Mouse (Mus musculus): ENCODE data around the gene Lrrc1. TPM values are rescaled to one million over a fixed set of nuclear protein-coding genes. Genes with fewer than 3 reads are reported as not detected.

The Lrrc1 gene
- total RNA-seq, 2 experiments from 2014 or later, result 5.3 to 8.3 TPM

DNA sequence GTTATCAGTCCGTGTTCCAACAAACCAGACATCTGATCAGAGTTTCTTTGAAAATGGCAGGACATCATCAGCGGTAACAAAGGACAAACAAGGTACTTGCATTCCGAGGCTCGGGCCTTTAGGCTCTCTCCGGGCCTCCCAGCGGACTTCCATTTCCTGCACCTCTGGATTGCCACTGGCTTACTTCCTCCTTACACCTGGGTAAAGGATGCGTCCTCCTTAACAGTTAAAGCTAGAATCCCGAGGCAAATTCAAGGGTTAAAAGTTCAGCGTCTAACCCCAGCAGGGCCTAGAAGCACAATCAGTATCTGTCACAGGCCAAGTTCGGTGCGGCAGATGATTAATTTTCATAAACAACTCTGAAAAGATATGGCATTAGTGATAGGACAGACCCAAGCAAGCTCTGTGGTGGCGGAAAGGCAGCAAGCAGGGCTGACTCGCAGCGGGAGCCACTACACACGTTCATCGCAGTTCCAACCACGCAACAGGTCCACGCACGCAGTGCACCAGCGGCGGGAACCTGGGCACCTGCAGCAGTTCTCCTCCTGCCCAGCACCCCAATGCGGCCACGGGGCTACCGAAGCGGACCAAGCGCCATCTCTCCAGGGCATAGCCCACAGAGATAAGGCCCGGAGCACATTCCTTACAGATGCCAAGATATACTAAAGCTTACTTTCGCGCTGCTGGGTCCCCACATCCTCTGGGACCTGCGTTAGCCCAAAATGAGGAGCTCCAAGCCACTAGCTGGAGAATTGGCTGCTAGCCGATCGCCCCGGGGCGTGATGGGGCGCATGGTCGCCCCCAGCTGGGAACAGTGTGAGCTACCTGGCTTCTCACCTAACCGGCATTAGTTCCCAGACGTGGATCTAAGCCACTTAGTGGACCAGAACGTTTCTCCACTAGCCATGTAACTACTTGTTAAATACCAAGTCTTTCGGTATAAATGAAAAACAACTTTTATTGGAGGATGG is 1.0 kb downstream of the Lrrc1 start:
- peak; percentile 20 to 23 for DNase-seq (ENCODE audit: low spot score in 2 of 2)

- no peak for DNase-seq (ENCODE audit: low spot score in 2 of 2)
These were observed 3.1 kb downstream of the Lrrc1 start for GRCm38 (mm10) chr9:77541556-77541955.

DNA sequence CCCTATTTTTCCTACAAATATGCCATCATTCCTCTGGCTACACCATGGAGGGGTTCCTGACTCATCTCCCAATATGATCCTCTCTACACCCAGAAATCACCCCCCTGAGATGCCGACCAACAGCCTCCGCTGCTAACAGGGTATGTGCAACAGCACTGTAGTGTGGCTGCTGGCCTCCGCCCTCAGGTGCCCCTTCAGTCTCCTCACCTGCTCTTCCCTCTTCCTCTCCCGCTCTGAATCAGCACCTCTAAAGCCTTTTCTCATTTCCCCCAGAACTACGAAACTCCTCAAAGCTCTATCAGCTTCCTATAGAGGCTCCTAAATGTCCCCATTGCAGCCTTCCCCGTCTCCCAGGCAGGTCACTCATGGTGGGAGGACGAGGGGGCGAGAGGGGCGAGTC is 5.4 kb downstream of the Lrrc1 start:
- no peak for DNase-seq (ENCODE audit: low spot score in 2 of 2)

DNA sequence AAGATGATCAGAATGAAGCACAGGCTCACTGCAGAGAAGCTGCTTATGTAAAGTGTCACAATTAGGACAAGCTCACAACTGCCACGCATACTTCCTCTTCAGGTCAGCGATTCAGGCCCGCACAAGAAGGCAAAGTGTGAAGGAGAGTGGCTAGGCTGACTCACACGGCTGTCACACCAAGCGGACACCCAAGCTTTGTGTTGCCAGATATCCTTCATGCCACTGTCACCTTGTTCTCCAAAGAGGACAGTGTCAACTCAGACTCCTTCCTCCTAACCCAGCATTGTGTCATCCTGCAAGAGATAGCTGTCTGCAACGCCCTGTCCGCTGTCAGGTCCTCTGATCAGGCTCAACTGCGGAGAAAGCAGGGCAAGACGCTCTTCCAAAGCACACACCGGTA is 7.3 kb downstream of the Lrrc1 start:
- no peak for DNase-seq (ENCODE audit: low spot score in 2 of 2)

DNA sequence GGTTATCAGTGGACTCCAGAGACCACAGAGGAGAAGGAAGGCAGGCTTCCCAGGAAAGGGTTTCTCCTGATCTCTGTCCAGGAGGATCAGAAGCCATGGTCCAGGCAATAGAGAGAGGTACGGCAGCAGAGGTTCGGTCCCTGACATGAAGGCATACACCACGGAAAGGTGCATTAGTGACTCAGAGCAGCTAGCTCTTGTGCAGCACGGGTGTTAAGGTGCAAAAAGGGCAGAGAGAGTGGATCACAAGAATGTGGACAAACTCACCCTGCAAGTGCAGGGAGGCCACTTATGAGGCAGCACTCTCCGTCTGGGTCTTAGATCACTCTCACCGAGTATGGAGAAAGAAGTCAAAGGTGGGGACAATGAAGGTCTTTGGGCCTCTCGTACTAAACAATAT is 7.8 kb downstream of the Lrrc1 start:
- no peak for DNase-seq (ENCODE audit: low spot score in 2 of 2)

DNA sequence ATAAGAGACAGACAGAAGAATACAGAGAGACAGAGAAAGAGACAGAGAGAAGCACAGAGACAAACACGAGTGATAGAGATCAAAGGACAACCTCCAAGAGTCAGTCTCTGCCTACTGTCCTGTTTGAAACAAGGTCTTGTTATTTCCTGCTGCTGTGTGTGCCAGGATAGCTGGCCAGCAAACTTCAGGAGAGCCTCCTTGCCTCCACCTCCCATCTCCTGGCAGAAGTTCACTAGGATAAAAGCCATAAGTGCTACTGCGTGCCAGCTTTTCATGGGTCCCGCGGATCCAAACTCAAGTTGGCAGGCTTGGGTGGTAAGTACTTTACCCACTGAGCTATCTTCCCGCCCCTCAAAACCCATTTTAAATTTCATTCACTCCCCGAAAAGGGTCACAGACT is 8.4 kb downstream of the Lrrc1 start:
- no peak for DNase-seq (ENCODE audit: low spot score in 2 of 2)

DNA sequence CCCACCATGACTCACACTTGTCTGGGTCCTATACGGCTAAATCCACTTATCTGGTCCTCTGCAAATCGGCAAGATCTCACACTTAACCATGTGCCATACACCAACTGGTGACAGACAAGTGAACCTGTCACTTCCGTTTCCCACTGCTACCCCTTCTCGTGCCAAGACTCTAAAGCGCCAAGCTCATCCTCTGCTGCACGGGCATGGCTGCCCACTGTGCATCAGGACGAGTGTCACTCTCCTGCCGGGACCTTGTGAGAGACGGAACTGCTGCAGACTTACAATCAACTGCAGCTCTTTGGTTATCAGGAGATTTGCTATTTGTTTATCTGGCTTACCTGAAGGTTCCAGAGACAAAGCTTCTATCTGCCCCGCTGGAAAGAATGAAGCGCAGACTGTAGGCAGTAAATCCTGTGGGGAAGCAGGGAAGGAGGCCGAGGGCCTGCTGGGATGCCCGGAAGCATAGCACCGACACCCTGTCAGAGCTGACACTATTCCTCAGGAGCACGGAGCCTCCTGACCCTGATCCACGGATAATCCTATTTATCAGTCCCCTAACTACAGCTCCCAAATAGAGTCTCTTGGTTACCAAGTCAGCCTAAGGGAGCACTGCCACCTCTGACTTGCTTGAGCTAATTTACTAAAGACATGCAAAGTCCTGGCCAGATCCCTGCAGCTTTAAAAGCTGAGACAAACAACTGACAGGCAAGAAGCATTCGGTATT is 9.5 kb downstream of the Lrrc1 start:
- no peak for DNase-seq (ENCODE audit: low spot score in 2 of 2)

GRCm38 (mm10) chr9:77528379-77529041 is 16.2 kb downstream of the Lrrc1 start:
- DNase-seq (ENCODE audit: low spot score in 2 of 2), result no peak

GRCm38 (mm10) chr9:77527170-77527569 is 17.5 kb downstream of the Lrrc1 start:
- DNase-seq (ENCODE audit: low spot score in 2 of 2), result no peak

- no peak for DNase-seq (ENCODE audit: low spot score in 2 of 2)
These were observed 18.0 kb downstream of the Lrrc1 start for GRCm38 (mm10) chr9:77526715-77527114.

DNA sequence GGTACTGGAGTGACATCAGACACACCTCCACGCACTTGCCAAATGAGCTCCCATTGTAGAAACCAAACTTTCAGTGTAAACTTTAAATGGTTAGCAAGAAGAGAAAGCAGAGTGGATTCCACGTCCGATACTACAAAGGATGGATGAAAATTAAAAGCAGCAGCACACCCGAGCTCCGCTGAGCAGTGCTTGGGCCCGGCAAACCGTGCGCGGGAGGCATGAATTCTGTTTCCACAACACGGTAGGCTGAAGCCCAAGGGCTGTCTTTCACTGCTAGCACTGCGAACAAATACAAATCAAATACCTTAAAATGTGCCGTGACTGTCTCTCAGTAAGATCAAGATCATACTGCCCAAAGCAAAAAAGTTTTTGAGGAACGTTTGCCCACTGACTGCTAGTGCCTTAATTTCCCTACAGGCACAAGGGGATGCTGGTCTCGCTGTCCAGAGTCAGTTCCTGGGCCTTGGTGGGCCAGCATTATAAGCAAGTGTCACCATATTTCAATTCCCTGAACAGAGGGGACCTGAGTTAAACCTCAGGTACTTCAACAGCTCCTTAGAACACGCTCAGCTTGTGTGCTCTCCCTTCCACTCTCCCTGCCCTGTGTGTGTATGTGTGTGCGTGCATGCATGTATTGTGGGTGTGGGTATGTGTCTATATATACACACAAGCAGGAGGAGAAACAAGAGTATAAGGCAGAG is 18.9 kb downstream of the Lrrc1 start:
- peak in 1 of 2 experiments; percentile 21 for DNase-seq (ENCODE audit: low spot score in 2 of 2)

GRCm38 (mm10) chr9:77523793-77524192 is 20.9 kb downstream of the Lrrc1 start:
- no peak for DNase-seq (ENCODE audit: low spot score in 2 of 2)

DNA sequence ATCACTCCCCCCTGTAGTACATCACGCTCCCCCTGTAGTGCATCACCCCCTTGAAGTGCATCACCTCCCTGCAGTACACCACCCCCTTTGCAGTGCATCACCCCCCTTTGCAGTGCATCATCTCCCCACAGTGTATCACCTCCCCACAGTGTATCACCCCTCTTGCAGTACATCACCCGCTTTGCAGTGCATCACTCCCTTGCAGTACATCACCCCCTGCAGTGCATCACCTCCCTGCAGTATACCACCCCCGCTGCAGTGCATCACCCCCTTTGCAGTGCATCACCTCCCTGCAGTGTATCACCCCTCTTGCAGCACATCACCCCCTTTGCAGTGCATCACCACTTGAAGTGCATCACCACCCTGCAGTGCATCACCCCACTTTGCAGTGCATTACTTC is 22.2 kb downstream of the Lrrc1 start:
- DNase-seq (ENCODE audit: low spot score in 2 of 2), result no peak

- DNase-seq (ENCODE audit: low spot score in 2 of 2), result no peak
These were observed 25.5 kb downstream of the Lrrc1 start for GRCm38 (mm10) chr9:77519198-77519597.

DNA sequence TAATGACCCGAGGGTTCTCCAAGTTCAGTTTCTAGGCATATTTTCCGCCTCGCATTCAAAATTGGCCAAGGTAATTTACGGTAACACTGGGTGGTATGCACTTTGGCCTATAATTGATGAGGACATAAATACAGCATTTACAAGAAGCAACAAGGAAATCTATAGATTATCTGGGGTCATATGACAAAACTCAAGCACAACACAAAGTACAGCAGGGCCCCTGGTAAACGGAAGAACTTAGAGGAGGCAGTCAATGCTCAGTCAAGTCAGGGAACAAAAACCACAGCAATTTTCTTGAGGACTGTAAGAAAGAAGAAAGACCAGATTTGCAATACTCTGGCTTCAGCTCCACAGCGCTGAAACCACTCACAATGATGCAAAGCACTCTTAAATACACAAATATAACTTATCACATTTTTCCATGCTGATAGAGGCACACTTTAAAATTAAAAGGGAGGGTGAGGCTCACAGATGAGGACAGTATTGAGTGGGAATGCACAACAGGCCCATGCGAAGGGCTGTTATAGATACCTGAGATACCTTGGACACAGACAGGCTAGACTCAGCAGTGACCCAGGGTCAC is 27.8 kb downstream of the Lrrc1 start:
- no peak for DNase-seq (ENCODE audit: low spot score in 2 of 2)

- no peak for DNase-seq (ENCODE audit: low spot score in 2 of 2)
These were observed 30.8 kb downstream of the Lrrc1 start for GRCm38 (mm10) chr9:77513892-77514291.

- no peak for DNase-seq (ENCODE audit: low spot score in 2 of 2)
These were observed 32.5 kb downstream of the Lrrc1 start for GRCm38 (mm10) chr9:77512220-77512619.

- DNase-seq (ENCODE audit: low spot score in 2 of 2), result no peak
These were observed 34.1 kb downstream of the Lrrc1 start for GRCm38 (mm10) chr9:77510574-77510973.

GRCm38 (mm10) chr9:77507743-77508394 is 36.8 kb downstream of the Lrrc1 start:
- DNase-seq (ENCODE audit: low spot score in 2 of 2), result no peak

All from left cerebral cortex, adult 18-20 months (tissue).